Mouse (Mus musculus) liver, postnatal 0 days (tissue): ENCODE results near the gene Med8. TPM values are rescaled to one million over a fixed set of nuclear protein-coding genes. Genes with fewer than 3 reads are reported as not detected.

Experiments used
- ATAC-seq: fragments of 200-750 bp; cut with Nextera tagmentation; 2 replicates; pipeline ENCODE4 v1.8.0; 2017; ENCODE audit warnings: mild to moderate bottlenecking, moderate library complexity
- DNase-seq: peaks from one replicate; pipeline ENCODE4 v3.0.0-alpha.2; 2016
- H3K27ac ChIP-seq: fragments of 300-500 bp; sonication (generic); 2 replicates; pipeline ENCODE4 v1.5.1; 2014; ENCODE audit warnings: antibody characterized with exemption, moderate library complexity, mild to moderate bottlenecking, low read depth
- H3K27me3 ChIP-seq: fragments of 300-500 bp; sonication (generic); 2 replicates; pipeline ENCODE4 v1.6.1; 2014; ENCODE audit warnings: low read length, control low read depth, mixed read lengths; ENCODE audit not compliant: insufficient read depth
- H3K36me3 ChIP-seq: fragments of 300-500 bp; sonication (generic); replicated peaks from 2 replicates; pipeline ENCODE4 v1.6.1; 2014; ENCODE audit warnings: mild to moderate bottlenecking, control low read depth, low read length, moderate library complexity, mixed read lengths; ENCODE audit not compliant: insufficient read depth
- H3K4me1 ChIP-seq: fragments of 300-500 bp; sonication (generic); 2 replicates; pipeline ENCODE4 v1.6.1; 2014; ENCODE audit warnings: antibody characterized with exemption, mild to moderate bottlenecking, control low read depth; ENCODE audit not compliant: insufficient read depth
- H3K4me2 ChIP-seq: fragments of 300-500 bp; sonication (generic); 2 replicates; pipeline ENCODE4 v1.6.1; 2014; ENCODE audit warnings: low read depth, mild to moderate bottlenecking, low read length, moderate library complexity, mixed read lengths
- H3K4me3 ChIP-seq: fragments of 300-500 bp; sonication (generic); 2 replicates; pipeline ENCODE4 v1.5.1; 2014; ENCODE audit warnings: low read depth, low read length
- H3K9ac ChIP-seq: fragments of 300-500 bp; sonication (generic); replicated peaks from 2 replicates; pipeline ENCODE4 v1.6.1; 2014; ENCODE audit warnings: mild to moderate bottlenecking, moderate library complexity
- H3K9me3 ChIP-seq: fragments of 300-500 bp; sonication (generic); 2 replicates; pipeline ENCODE4 v1.6.1; 2016; ENCODE audit warnings: mild to moderate bottlenecking, control low read depth, low read length, mixed read lengths
- CTCF ChIP-seq: sonication (generic); IDR thresholded peaks from 2 replicates; pipeline ENCODE4 v1.5.1; 2016; ENCODE audit warnings: antibody characterized with exemption, low read depth
- EP300 ChIP-seq: IDR thresholded peaks from 2 replicates; pipeline ENCODE4 v1.6.1; 2016; ENCODE audit warnings: antibody characterized with exemption, low read depth, mild to moderate bottlenecking
- WGBS: fragments of 180-500 bp; shearing (Covaris S2); extraction: QIAGEN DNeasy Blood & Tissue Kit; methylation state at CpG from one replicate; pipeline ENCODE4 v1.1.7; 2014; ENCODE audit not compliant: insufficient replicate concordance; 5-methylcytosine and 5-hydroxymethylcytosine counted together
- polyA plus RNA-seq: library from polyadenylated mRNA; unstranded; fragments of >200 nt; fragmentation: Nextera tagmentation; extraction: Ambion mirVana; gene quantifications from 2 replicates; pipeline ENCODE4 v1.2.1, GENCODE M21; 2015

Med8 gene
- polyA plus RNA-seq, 1 experiment from 2014 or later = 59.7 TPM

DNA sequence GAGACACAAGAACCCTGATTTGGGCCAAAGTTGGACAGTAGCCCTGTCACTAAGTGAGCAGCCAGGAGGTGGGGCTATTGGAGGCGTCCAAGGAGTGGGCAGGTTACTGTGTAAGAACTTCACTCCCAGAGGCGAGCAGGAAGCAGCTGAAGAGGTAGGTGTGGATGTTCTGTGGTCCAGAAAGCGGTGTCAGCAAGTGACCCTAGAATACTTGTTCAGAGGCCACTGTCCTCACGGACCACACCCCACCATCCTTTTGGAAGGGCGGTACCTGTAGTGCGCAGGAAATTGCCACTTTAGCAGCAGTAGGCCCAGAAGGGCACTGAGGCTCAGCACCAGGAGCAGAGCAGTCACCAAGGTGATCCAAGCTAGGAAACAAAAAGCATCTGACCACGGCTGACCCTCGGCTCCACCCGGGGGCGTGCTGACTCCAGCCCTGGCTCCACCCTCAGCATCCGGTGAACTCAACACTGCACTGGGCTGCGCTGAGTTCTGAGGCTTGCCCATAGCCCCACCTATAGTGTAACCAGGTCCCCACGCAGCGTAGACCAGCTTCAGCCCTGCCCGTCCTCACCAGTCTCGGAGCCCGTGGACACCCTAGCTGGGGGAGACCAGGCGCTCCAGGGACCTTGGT lies 36.8 kb downstream of the Med8 start:
- H3K27me3 ChIP-seq = no peaks in the 10 kb centered on the region
- H3K9ac ChIP-seq = no peak overlapping the region
- H3K4me1 ChIP-seq = no peaks in the 10 kb centered on the region; the same call in 1 of the 2 replicates
- DNase-seq (no peak), ATAC-seq (no peak; the same call in 1 of the 2 replicates)
- H3K36me3 ChIP-seq = no peaks in the 10 kb centered on the region
- 64% methylated on average over 18 of the region's 18 CpGs for WGBS
- H3K9me3 ChIP-seq = no peaks in the 10 kb centered on the region
- TF ChIP-seq CTCF = peak; percentile 34; the same call in 1 of the 2 replicates
- no peak for TF ChIP-seq EP300
- H3K4me2 ChIP-seq = peak overlapping the region; percentile 55
- H3K4me3 ChIP-seq = no peak overlapping the region
- H3K27ac ChIP-seq = no peak overlapping the region

DNA sequence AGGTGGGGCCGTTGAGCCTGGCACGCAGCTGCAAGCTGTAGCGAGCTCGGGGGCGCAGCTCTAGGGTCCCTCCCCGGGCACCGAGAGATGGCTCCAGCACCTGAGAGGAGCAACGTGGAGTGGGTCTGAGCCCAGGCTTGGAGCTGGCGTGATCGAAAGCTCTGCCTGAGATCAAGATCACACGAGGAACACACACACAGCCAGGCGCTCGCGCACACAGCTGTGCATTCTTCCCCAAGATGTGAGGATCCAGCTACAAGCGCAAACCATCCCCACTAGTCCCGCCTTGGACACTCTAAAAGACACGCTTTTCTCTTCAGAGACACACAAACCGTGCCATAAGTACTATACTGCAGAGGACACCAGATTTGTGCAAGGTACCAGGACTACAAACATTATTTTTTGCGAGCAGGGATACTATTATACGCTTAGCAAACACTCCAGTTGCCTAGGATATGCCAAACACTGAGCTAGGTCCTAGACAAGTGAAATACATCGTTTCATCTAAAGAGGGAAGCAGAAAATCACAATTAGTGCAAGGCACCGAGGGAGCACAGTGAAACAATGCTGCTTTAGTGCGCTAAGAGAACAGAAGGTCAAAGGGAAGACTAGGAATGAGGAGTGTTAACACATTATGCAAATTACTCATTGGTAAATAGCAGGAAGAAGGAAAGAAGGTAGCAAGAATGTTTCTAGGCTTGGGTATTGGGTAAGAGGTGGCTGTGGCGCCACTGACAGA lies 37.4 kb downstream of the Med8 start:
- Histone ChIP-seq H3K9ac (no peak overlapping the region), H3K4me2 (peak overlapping the region; percentile 55), H3K27me3 (no peaks in the 10 kb centered on the region), H3K36me3 (no peaks in the 10 kb centered on the region), H3K9me3 (no peaks in the 10 kb centered on the region), H3K27ac (no peak overlapping the region), H3K4me1 (no peaks in the 10 kb centered on the region; the same call in 1 of the 2 replicates), H3K4me3 (no peak overlapping the region)
- TF ChIP-seq EP300 (no peak), CTCF (no peak)
- DNase-seq (no peak), ATAC-seq (no peak)
- 56% methylated on average over 24 of the region's 24 CpGs for WGBS

DNA sequence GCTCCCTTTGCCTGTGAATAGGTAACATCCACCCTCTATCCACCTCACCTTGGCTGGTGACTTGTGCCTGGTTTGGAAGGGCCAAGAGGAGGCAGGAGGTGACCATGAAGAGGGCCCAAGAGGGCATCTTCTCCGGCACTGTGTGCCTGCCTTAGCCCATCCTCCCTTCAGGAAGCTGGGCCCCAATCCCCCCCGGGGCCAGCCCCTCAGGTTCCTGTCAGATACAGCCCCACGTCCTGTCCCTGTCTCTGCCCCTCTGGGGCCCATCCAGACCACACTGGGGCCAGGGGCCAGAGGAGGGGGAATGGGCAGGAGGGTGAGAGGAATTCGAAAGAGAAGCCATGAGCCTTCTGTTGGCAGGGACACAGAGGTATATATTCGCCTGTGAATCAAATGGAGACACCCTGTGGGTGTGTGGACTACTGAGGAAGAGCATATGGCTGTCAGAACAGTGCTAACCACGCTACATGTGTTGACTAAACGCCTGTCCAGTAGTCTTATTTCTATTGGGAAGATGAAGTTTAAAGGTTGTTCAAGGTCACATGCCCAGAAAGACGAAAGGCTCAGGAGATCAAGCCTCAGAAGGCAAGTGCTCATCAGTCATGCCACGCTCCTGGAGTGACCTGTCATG lies 48.3 kb downstream of the Med8 start, which contains the start of gene Mpl:
Gene Mpl (minus strand): TSS at position 169 of the 631 bp plus-strand sequence.
- Histone ChIP-seq H3K4me2 (no peak within 1 kb of the TSS), H3K36me3 (no peaks in the 10 kb centered on the region), H3K4me1 (no peaks in the 10 kb centered on the region), H3K9me3 (no peaks in the 10 kb centered on the region), H3K4me3 (no peak within 1 kb of the TSS), H3K27me3 (no peaks in the 10 kb centered on the region), H3K27ac (no peak within 1 kb of the TSS), H3K9ac (no peak within 1 kb of the TSS)
- DNase-seq (no peak), ATAC-seq (peak; percentile 57; the same call in 1 of the 2 replicates)
- TF ChIP-seq CTCF (no peak), EP300 (no peak)
- WGBS = 40% methylated on average over 9 of the region's 9 CpGs

DNA sequence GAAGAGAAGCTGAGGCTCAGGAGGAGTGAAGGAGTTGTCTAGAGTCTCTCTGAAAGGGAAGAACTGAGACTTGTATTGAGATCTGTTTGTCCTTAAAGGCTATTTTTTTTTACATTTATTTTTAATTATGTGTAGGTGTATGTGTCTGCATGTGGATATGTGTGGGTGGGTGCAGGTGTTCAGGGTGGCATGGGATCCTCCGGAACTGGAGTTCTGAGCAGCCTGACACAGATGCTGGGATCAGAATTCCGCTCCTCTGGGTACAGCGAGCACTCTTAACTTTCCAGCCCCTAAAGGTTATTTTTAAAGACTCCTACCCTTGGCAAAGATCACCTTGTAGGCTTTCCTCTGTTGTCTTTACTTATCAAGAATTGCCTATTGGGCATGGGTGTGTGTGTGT lies 55.8 kb downstream of the Med8 start:
- 81% methylated on average over 3 of the region's 3 CpGs for WGBS
- TF ChIP-seq EP300 = no peak
- no peak for TF ChIP-seq CTCF
- Histone ChIP-seq H3K27me3 (no peaks in the 10 kb centered on the region), H3K4me3 (no peak overlapping the region), H3K36me3 (no peaks in the 10 kb centered on the region), H3K4me2 (no peak overlapping the region), H3K9me3 (no peaks in the 10 kb centered on the region), H3K4me1 (no peaks in the 10 kb centered on the region), H3K9ac (no peak overlapping the region), H3K27ac (no peak overlapping the region)
- DNase-seq (no peak), ATAC-seq (no peak)

Other genes starting within 250 kb of the Med8 start
- 7.0 and 7.2 TPM in 2 replicates for gene Kdm4a, start 229.3 kb upstream of the Med8 start, polyA plus RNA-seq
- gene Ptprf, start 117.9 kb upstream of the Med8 start, polyA plus RNA-seq = 10.3 and 11.8 TPM in 2 replicates
- 1.2 and 1.9 TPM in 2 replicates for gene Szt2, start 64 bp upstream of the Med8 start, polyA plus RNA-seq
- 48.4 and 51.5 TPM in 2 replicates for gene Elovl1, start 18.8 kb downstream of the Med8 start, polyA plus RNA-seq
- 53.9 and 63.0 TPM in 2 replicates for gene Cdc20, start 28.0 kb downstream of the Med8 start, polyA plus RNA-seq
- gene Mpl, start 48.2 kb downstream of the Med8 start, polyA plus RNA-seq = 9.0 and 9.3 TPM in 2 replicates
- 7.1 and 8.2 TPM in 2 replicates for gene Tie1, start 80.7 kb downstream of the Med8 start, polyA plus RNA-seq
- 16.2 and 18.8 TPM in 2 replicates for gene 2610528J11Rik, start 117.7 kb downstream of the Med8 start, polyA plus RNA-seq
- gene Tmem125, start 134.7 kb downstream of the Med8 start, polyA plus RNA-seq = 3.7 and 4.4 TPM in 2 replicates
- 0.36 and 0.42 TPM in 2 replicates for gene Cfap57, start 211.4 kb downstream of the Med8 start, polyA plus RNA-seq
- gene Ebna1bp2, start 211.5 kb downstream of the Med8 start, polyA plus RNA-seq = 61.0 and 62.0 TPM in 2 replicates
- gene Olfr62, start 249.6 kb downstream of the Med8 start, polyA plus RNA-seq = not detected in 2 replicates